Mouse (Mus musculus) heart, embryonic 15.5 days (tissue): ENCODE data around the gene Hk1. TPM values are rescaled to one million over a fixed set of nuclear protein-coding genes. Genes with fewer than 3 reads are reported as not detected.

Source experiments
- ATAC-seq: fragments of 200-750 bp; cut with Nextera tagmentation; replicated peaks from 2 replicates; pipeline ENCODE4 v1.8.0; 2017; ENCODE audit warnings: low read depth, moderate TSS enrichment; ENCODE audit not compliant: insufficient number of reproducible peaks, insufficient read depth, low FRiP score
- H3K27ac ChIP-seq: fragments of 300-500 bp; sonication (generic); 2 replicates; pipeline ENCODE4 v1.5.1; 2015; ENCODE audit warnings: mild to moderate bottlenecking, inconsistent platforms
- H3K27me3 ChIP-seq: fragments of 300-500 bp; sonication (generic); 2 replicates; pipeline ENCODE4 v1.6.1; 2015; ENCODE audit warnings: inconsistent platforms
- H3K36me3 ChIP-seq: fragments of 300-500 bp; sonication (generic); 2 replicates; pipeline ENCODE4 v1.6.1; 2015; ENCODE audit warnings: mild to moderate bottlenecking, inconsistent platforms
- H3K4me1 ChIP-seq: fragments of 300-500 bp; sonication (generic); replicated peaks from 2 replicates; pipeline ENCODE4 v1.6.1; 2015; ENCODE audit warnings: inconsistent platforms
- H3K4me2 ChIP-seq: fragments of 300-500 bp; sonication (generic); 2 replicates; pipeline ENCODE4 v1.6.1; 2015; ENCODE audit warnings: inconsistent platforms, mild to moderate bottlenecking, moderate library complexity
- H3K4me3 ChIP-seq: fragments of 300-500 bp; sonication (generic); 2 replicates; pipeline ENCODE4 v1.5.1; 2015; ENCODE audit warnings: mild to moderate bottlenecking, inconsistent platforms
- H3K9ac ChIP-seq: fragments of 300-500 bp; sonication (generic); 2 replicates; pipeline ENCODE4 v1.6.1; 2015; ENCODE audit warnings: mild to moderate bottlenecking, inconsistent platforms
- H3K9me3 ChIP-seq: fragments of 300-500 bp; sonication (generic); replicated peaks from 2 replicates; pipeline ENCODE4 v1.6.1; 2016; ENCODE audit warnings: inconsistent platforms
- WGBS: fragments of 180-500 bp; shearing (Covaris S2); methylation state at CpG from one replicate; pipeline ENCODE4 v1.1.7; 2015; ENCODE audit warnings: mixed read lengths; 5-methylcytosine and 5-hydroxymethylcytosine counted together
- polyA plus RNA-seq: library from polyadenylated mRNA; unstranded; fragments of >200 nt; fragmentation: Nextera tagmentation; extraction: Ambion mirVana; gene quantifications from 2 replicates; pipeline ENCODE4 v1.2.1, GENCODE M21; 2015

Hk1 gene
- polyA plus RNA-seq, 1 experiment from 2014 or later: 190 TPM

DNA sequence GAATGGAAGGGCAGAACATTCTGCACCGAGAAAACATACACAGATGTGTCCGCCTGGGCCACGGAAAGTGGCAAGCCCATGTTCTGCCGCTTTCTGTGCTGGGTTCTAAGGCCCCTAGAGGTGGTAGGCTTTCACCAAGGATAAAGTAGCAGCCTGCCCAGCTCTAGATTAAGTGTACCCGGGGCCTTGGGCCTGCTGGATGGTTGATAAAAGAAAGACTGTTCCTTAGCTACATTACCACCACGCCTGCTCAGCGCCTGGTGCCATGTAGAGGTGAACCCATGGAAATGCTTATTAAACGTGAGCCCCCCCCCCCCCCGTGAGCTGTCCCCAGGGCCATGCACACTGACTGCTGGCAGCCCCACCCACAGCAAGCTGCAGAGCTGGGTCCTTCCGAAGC lies 142.5 kb downstream of the Hk1 start:
- WGBS: 64% methylated on average over 10 of the region's 10 CpGs
- H3K27me3 ChIP-seq: no peaks in the 10 kb centered on the region
- no peaks in the 10 kb centered on the region for H3K4me1 ChIP-seq
- H3K4me2 ChIP-seq: no peak overlapping the region
- H3K9ac ChIP-seq: no peak overlapping the region
- no peak overlapping the region for H3K4me3 ChIP-seq
- no peaks in the 10 kb centered on the region for H3K36me3 ChIP-seq
- H3K9me3 ChIP-seq: no peaks in the 10 kb centered on the region
- ATAC-seq: no peak
- no peak overlapping the region for H3K27ac ChIP-seq

GRCm38 (mm10) chr10:62236165-62236564 lies 143.5 kb downstream of the Hk1 start:
- Histone ChIP-seq H3K9me3 (no peaks in the 10 kb centered on the region), H3K27me3 (0 out of 2 replicates have a peak, but pooled peaks cover 3% of the 10 kb centered on the region), H3K4me1 (no peaks in the 10 kb centered on the region), H3K27ac (no peak overlapping the region), H3K4me2 (no peak overlapping the region), H3K9ac (no peak overlapping the region), H3K4me3 (no peak overlapping the region), H3K36me3 (no peaks in the 10 kb centered on the region)
- no peak for ATAC-seq
- 81% methylated on average over 6 of the region's 6 CpGs for WGBS

DNA sequence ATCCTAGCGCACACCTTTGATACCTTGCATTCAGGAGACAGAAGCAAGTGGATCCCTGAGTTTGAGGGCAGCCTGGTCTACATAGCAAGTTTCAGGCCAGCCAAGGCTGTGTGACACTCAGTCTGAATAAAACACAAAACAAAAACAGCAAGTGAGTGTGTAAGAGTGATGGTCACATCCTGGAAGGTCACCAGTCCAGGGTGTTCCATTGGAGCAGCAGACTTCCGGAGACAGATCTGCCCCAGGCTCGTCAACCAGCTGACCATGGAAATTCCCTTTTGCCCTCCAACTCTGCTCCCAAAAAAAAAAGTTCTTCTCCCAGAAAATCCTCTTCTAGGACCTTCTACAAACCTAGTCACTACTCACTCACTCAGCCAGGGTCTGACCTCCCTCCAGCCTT lies 147.9 kb downstream of the Hk1 start:
- Histone ChIP-seq H3K4me1 (peaks cover 8% of the 10 kb centered on the region), H3K9ac (no peak overlapping the region), H3K9me3 (no peaks in the 10 kb centered on the region), H3K4me3 (no peak overlapping the region), H3K4me2 (no peak overlapping the region; the same call in 1 of the 2 replicates), H3K36me3 (no peaks in the 10 kb centered on the region), H3K27ac (no peak overlapping the region), H3K27me3 (peaks cover 20% of the 10 kb centered on the region; the same call in 1 of the 2 replicates)
- no peak for ATAC-seq
- WGBS: 68% methylated on average over 3 of the region's 3 CpGs

DNA sequence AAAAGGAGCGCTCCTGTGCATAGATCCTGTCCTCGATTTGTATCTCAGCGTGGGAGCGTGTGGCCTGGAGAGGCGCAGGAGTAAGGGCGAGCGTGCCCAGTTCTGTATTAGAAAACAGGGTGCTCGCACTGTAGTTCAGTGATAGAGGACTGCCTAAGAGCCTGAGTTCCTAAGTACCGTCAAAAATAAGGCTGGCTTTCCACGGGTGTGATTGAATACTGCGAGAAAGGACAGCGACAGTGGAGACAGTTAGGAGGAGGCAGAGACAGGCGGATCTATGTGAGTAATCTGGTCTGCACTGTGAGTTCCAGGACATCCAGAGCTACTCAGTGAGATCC lies 148.3 kb downstream of the Hk1 start:
- no peak for ATAC-seq
- Histone ChIP-seq H3K4me3 (peak overlapping the region; percentile 56), H3K9me3 (no peaks in the 10 kb centered on the region), H3K27me3 (peaks cover 20% of the 10 kb centered on the region; the same call in 1 of the 2 replicates), H3K4me1 (peaks cover 8% of the 10 kb centered on the region), H3K36me3 (no peaks in the 10 kb centered on the region), H3K27ac (no peak overlapping the region), H3K9ac (peak overlapping the region; percentile 31; the same call in 1 of the 2 replicates), H3K4me2 (peak overlapping the region; percentile 91)
- WGBS: 2% methylated on average over 13 of the region's 13 CpGs

- Histone ChIP-seq H3K9me3 (no peaks in the 10 kb centered on the region), H3K36me3 (no peaks in the 10 kb centered on the region), H3K27ac (no peak within 1 kb of the TSS), H3K4me3 (peak within 1 kb of the TSS; percentile 56), H3K4me2 (peak within 1 kb of the TSS; percentile 91), H3K9ac (peak within 1 kb of the TSS; percentile 47), H3K4me1 (peaks cover 8% of the 10 kb centered on the region), H3K27me3 (peaks cover 20% of the 10 kb centered on the region; the same call in 1 of the 2 replicates)
- peak; percentile 96 for ATAC-seq
- WGBS: under 1% methylated on average over 56 of the region's 59 CpGs
Measured at GRCm38 (mm10) chr10:62230708-62231394, 148.9 kb downstream of the Hk1 start, which contains the start of gene Tspan15. Gene Tspan15, minus strand, starts transcription at chr10:62231251.

GRCm38 (mm10) chr10:62228126-62228525 lies 151.6 kb downstream of the Hk1 start:
- H3K9me3 ChIP-seq: no peaks in the 10 kb centered on the region
- H3K4me3 ChIP-seq: no peak overlapping the region
- H3K4me2 ChIP-seq: no peak overlapping the region
- no peak overlapping the region for H3K27ac ChIP-seq
- no peak overlapping the region for H3K9ac ChIP-seq
- 71% methylated on average over 6 of the region's 6 CpGs for WGBS
- H3K27me3 ChIP-seq: peaks cover 20% of the 10 kb centered on the region; the same call in 1 of the 2 replicates
- ATAC-seq: no peak
- H3K36me3 ChIP-seq: no peaks in the 10 kb centered on the region
- peaks cover 8% of the 10 kb centered on the region for H3K4me1 ChIP-seq

GRCm38 (mm10) chr10:62225839-62226238 lies 153.9 kb downstream of the Hk1 start:
- Histone ChIP-seq H3K9ac (no peak overlapping the region), H3K27ac (no peak overlapping the region), H3K4me1 (peaks cover 8% of the 10 kb centered on the region), H3K9me3 (no peaks in the 10 kb centered on the region), H3K36me3 (no peaks in the 10 kb centered on the region), H3K4me3 (no peak overlapping the region), H3K27me3 (peaks cover 17% of the 10 kb centered on the region; the same call in 1 of the 2 replicates), H3K4me2 (no peak overlapping the region)
- ATAC-seq: no peak
- WGBS: 74% methylated on average over 7 of the region's 7 CpGs

DNA sequence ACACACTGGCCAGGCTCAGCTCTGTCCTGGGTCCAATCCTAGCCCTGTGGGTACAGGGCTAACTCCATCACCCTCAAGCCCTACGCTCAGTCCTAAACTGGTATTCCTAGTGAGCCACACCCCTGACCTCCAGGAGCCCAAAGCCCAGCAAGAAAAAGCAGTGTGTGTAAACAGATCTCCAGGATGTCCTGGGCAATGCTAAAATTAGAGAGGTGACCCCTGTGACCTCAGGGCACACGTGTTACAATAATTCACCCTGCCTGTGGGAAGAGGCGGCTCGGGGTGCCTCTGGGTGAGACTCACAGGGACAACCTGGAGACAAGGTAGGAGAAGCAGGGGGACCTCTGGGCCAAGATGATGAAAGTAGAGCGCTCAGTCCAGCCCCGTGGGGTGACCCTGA lies 155.5 kb downstream of the Hk1 start:
- Histone ChIP-seq H3K9me3 (no peaks in the 10 kb centered on the region), H3K4me3 (no peak overlapping the region), H3K36me3 (no peaks in the 10 kb centered on the region), H3K4me1 (no peaks in the 10 kb centered on the region), H3K9ac (no peak overlapping the region), H3K4me2 (no peak overlapping the region), H3K27me3 (0 out of 2 replicates have a peak, but pooled peaks cover 5% of the 10 kb centered on the region), H3K27ac (no peak overlapping the region)
- ATAC-seq: no peak
- WGBS: 60% methylated on average over 6 of the region's 6 CpGs

DNA sequence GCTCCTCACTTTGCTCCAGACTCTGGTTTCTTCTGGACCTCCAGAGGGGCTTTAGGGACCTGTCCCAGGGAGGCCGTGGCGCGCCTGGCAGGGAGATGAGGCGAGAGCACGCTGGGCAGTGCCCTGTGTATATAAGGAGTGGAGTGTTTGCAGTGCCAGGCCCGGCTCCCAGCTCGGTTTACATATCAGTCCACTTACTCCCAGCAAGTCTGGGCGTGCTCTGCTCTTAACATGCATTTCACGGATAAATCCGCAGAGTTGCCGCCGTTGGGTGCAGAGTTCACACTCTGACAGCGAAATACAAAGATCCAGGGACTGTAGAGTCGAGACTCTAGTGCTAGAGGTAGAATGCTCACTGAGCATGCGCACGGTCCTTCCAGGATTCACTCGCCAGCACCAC lies 156.9 kb downstream of the Hk1 start:
- H3K4me1 ChIP-seq: no peaks in the 10 kb centered on the region

GRCm38 (mm10) chr10:62221647-62222046 lies 158.1 kb downstream of the Hk1 start:
- H3K27ac ChIP-seq: no peak overlapping the region
- 57% methylated on average over 2 of the region's 2 CpGs for WGBS

More for the DNA sequence above, 156.9 kb downstream of the Hk1 start:
- whole genome bisulfite sequencing: 72% methylated on average over 17 of the region's 17 CpGs
- H3K27me3 ChIP-seq: no peaks in the 10 kb centered on the region
- no peak overlapping the region for H3K4me3 ChIP-seq
- H3K9ac ChIP-seq: no peak overlapping the region
- H3K4me2 ChIP-seq: no peak overlapping the region
- no peaks in the 10 kb centered on the region for H3K36me3 ChIP-seq
- H3K9me3 ChIP-seq: no peaks in the 10 kb centered on the region
- no peak for ATAC-seq
- H3K27ac ChIP-seq: no peak overlapping the region

DNA sequence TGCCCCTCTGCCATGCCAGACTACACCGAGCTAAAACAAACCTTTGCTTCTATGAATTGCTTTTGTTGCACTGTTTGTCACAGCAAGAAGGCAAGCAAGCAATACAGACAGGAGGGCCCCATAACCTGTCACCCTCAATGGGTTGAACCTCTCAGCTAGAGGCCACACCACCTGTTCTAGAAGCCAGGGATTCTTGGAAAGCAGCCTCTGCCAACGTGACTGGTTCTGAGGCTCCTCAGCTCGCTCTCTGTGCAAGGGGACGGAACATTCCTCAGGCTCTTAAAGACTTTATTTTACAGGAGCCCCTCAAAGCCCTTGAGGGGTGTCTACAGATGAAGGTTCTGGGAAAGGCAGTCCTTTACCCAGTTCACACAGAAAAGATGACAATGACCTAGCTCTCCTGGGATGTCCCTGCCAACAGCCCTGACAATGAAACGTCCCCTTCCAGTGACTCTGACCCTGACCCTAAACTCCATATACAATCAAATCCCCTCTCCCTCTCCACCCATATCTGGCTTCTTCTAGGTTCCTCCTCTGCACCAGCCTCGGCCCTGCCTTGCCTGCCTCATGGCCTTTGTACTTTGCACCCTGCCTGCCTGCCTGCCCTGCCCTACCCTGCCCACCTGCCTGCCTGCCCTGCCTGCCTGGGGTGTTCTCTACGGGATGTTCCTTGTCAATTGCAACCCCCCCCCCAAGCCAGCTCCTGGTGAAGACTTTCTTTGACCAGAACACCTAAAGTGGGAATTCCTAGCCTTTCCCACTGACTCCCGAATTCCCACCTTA lies 158.8 kb downstream of the Hk1 start:
- no peak overlapping the region for H3K27ac ChIP-seq
- 68% methylated on average over 8 of the region's 8 CpGs for WGBS
- no peaks in the 10 kb centered on the region for H3K27me3 ChIP-seq
- no peak overlapping the region for H3K9ac ChIP-seq
- no peaks in the 10 kb centered on the region for H3K9me3 ChIP-seq
- H3K4me3 ChIP-seq: no peak overlapping the region
- H3K36me3 ChIP-seq: no peaks in the 10 kb centered on the region
- H3K4me1 ChIP-seq: no peaks in the 10 kb centered on the region
- ATAC-seq: no peak
- no peak overlapping the region for H3K4me2 ChIP-seq

More at GRCm38 (mm10) chr10:62221647-62222046, 158.1 kb downstream of the Hk1 start:
- Histone ChIP-seq H3K4me1 (no peaks in the 10 kb centered on the region), H3K36me3 (no peaks in the 10 kb centered on the region), H3K27me3 (no peaks in the 10 kb centered on the region), H3K9ac (no peak overlapping the region), H3K9me3 (no peaks in the 10 kb centered on the region), H3K4me2 (no peak overlapping the region), H3K4me3 (no peak overlapping the region)
- ATAC-seq: no peak
